Mouse (Mus musculus): ENCODE measurements around the gene Oprm1. TPM values are rescaled to one million over a fixed set of nuclear protein-coding genes. Genes with fewer than 3 reads are reported as not detected.

Oprm1 gene
- not detected in 2 replicates for total RNA-seq (2023)

GRCm38 (mm10) chr10:6758206-6758605 lies at the start of gene Oprm1:
TSS of gene Oprm1 (plus strand) at chr10:6758506.

GRCm38 (mm10) chr10:6761287-6761811 lies 3.0 kb downstream of the Oprm1 start, which contains the start of gene Gm10945:
TSS of gene Gm10945 (minus strand) at chr10:6761761.

GRCm38 (mm10) chr10:7052315-7053017 lies 294.2 kb downstream of the Oprm1 start, which contains the start of gene Ipcef1:
TSS of gene Ipcef1 (minus strand) at chr10:7052478.

Other genes starting within 250 kb of the Oprm1 start
- not detected in 2 replicates for gene Gm10945, start 3.3 kb downstream of the Oprm1 start, total RNA-seq (2023)

Data from neutrophil, adult 65 days (primary cell).